Mouse (Mus musculus): ENCODE results near the gene Sln. TPM values are rescaled to one million over a fixed set of nuclear protein-coding genes. Genes with fewer than 3 reads are reported as not detected.
A peak's percentile ranks its signal among the peaks of the same experiment; 100 is the strongest.

Gene Sln
- 0.42 TPM in 1 of 2 replicates, not detected in the other for polyA plus RNA-seq (2016; fragmentation: Nextera tagmentation; extraction: Ambion mirVana)

- Histone ChIP-seq H3K4me3 (replicated peaks) (no peak within 1 kb of the TSS), H3K4me2 (no peak within 1 kb of the TSS), H3K27ac (no peak within 1 kb of the TSS), H3K9me3 (no peaks in the 10 kb centered on the region), H3K4me1 (no peaks in the 10 kb centered on the region), H3K36me3 (replicated peaks) (no peaks in the 10 kb centered on the region), H3K9ac (no peak within 1 kb of the TSS), H3K27me3 (no peaks in the 10 kb centered on the region)
- no peak for ATAC-seq (ENCODE audit: low FRiP score)
- WGBS: 89% methylated on average over 4 of the region's 4 CpGs
These were observed at the start of gene Sln for GRCm38 (mm10) chr9:53849864-53850263. Gene Sln (plus strand): TSS chr9:53850164.

- H3K27ac ChIP-seq: no peak overlapping the region
- WGBS: 99% methylated on average over 7 of the region's 7 CpGs
These were observed 47.0 kb upstream of the Sln start for GRCm38 (mm10) chr9:53802921-53803320.

DNA sequence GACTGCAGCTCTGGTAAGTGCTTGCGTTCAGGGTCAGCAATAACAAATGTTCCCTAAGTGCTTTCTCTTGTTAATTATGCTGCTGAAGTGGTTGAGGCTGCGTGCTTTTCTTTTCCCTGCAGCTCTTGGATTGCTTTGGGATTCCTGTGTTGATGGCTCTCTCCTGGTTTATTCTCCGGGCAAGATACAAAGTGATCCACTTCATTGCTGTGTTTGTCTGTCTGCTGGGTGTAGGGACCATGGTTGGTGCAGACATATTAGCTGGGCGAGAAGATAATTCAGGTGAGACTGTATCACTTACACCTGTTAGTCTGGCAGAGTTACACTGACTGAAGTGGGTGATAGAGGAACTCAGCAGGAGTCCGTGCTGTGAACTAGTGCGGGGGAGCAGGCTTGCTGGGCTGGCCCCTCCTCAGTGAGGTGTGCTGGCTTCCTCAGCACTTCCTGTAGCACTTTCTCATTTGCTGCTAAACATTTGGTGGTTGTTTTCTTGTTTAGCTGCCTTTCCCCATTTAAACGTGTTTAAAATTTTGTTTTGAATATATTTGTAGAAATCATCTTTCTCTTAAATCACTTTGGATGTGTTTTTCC, 43.4 kb upstream of the Sln start:
- no peaks in the 10 kb centered on the region for H3K9me3 ChIP-seq
- 28% methylated on average over 7 of the region's 7 CpGs for WGBS
- no peak overlapping the region for H3K4me2 ChIP-seq
- H3K4me3 ChIP-seq (replicated peaks): no peak overlapping the region
- H3K9ac ChIP-seq: no peak overlapping the region
- no peaks in the 10 kb centered on the region for H3K36me3 ChIP-seq (replicated peaks)
- H3K27ac ChIP-seq: no peak overlapping the region
- no peaks in the 10 kb centered on the region for H3K4me1 ChIP-seq
- ATAC-seq (ENCODE audit: low FRiP score): no peak
- H3K27me3 ChIP-seq: no peaks in the 10 kb centered on the region

More at GRCm38 (mm10) chr9:53802921-53803320, 47.0 kb upstream of the Sln start:
- Histone ChIP-seq H3K36me3 (replicated peaks) (no peaks in the 10 kb centered on the region), H3K27me3 (no peaks in the 10 kb centered on the region), H3K4me2 (no peak overlapping the region), H3K9me3 (no peaks in the 10 kb centered on the region), H3K9ac (no peak overlapping the region), H3K4me3 (replicated peaks) (no peak overlapping the region), H3K4me1 (no peaks in the 10 kb centered on the region)
- ATAC-seq (ENCODE audit: low FRiP score): no peak

GRCm38 (mm10) chr9:53813418-53813817, 36.5 kb upstream of the Sln start:
- ATAC-seq (ENCODE audit: low FRiP score): no peak
- Histone ChIP-seq H3K36me3 (replicated peaks) (no peaks in the 10 kb centered on the region), H3K9ac (no peak overlapping the region), H3K27ac (no peak overlapping the region), H3K9me3 (no peaks in the 10 kb centered on the region), H3K27me3 (no peaks in the 10 kb centered on the region), H3K4me3 (replicated peaks) (no peak overlapping the region), H3K4me1 (no peaks in the 10 kb centered on the region), H3K4me2 (no peak overlapping the region)
- 95% methylated on average over 6 of the region's 6 CpGs for WGBS

- Histone ChIP-seq H3K27ac (no peak overlapping the region), H3K4me2 (no peak overlapping the region), H3K9ac (no peak overlapping the region), H3K4me3 (replicated peaks) (no peak overlapping the region), H3K4me1 (no peaks in the 10 kb centered on the region), H3K36me3 (replicated peaks) (no peaks in the 10 kb centered on the region), H3K9me3 (no peaks in the 10 kb centered on the region), H3K27me3 (no peaks in the 10 kb centered on the region)
- no peak for ATAC-seq (ENCODE audit: low FRiP score)
- 42% methylated on average over 4 of the region's 4 CpGs for WGBS
These were observed 31.2 kb upstream of the Sln start for GRCm38 (mm10) chr9:53818760-53819159.

DNA sequence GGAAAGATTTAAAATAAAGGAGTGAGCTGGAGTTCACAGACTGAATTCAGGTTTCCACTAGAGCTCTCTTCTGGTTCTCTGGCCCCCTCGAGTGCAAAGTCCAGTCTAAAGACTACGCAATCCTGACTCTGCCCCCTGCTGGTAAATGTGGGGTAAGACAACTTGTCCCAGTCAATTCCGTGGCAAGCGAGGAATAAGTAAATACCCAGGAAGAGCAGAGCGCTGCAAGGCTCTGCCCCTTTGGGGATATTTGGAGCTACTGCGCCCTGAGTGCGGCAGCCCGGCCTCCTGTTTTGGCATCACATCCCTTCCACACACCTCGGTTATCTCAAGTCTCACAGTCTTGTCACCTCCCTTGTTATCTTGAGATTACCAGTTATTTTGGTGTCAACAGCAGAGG, 24.6 kb upstream of the Sln start:
- ATAC-seq (ENCODE audit: low FRiP score): no peak
- WGBS: 6% methylated on average over 9 of the region's 9 CpGs
- no peaks in the 10 kb centered on the region for H3K36me3 ChIP-seq (replicated peaks)
- 0 out of 2 replicates have a peak, but pooled peaks cover 4% of the 10 kb centered on the region for H3K4me1 ChIP-seq
- no peak overlapping the region for H3K4me3 ChIP-seq (replicated peaks)
- H3K9me3 ChIP-seq: no peaks in the 10 kb centered on the region
- no peak overlapping the region for H3K27ac ChIP-seq
- H3K4me2 ChIP-seq: no peak overlapping the region
- no peak overlapping the region for H3K9ac ChIP-seq
- no peaks in the 10 kb centered on the region for H3K27me3 ChIP-seq

DNA sequence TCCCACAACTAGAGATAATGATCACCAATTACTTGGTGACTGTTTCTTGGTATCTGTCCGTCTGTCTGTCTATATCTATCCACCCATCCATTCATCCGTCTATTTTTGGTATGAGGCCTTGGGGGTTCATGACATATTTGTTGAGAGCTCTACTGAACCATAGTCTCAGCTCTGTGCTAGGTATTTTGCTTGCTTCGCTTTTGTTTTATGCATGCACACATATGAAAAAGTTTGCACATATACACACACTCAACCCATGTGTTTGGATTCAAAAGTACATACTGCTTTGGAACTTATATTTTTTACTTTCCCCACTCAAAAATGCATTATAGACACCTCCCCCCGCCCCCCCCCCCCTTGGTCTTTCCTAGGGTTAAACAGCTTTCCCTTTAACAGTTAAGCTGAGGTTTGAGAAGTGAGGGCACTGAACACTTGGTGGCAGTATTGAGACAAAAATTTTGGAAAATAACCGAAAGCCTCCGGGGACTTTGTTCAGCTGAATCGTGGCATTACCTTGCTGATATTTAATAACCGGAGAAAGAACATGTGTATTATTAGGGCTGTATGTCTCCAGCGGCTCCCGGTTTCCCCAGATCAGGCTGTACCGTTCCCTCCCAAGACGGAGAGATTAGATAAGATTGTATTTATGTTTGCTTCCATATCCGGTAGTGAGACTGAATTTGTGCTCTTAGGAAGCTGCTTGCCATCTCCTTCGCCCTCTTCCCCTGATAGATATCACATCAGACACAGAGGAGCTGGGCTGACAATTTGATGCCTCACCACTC, 20.7 kb upstream of the Sln start:
- peak overlapping the region; percentile 51; the same call in 1 of the 2 replicates for H3K9ac ChIP-seq
- H3K27me3 ChIP-seq: no peaks in the 10 kb centered on the region
- no peak overlapping the region for H3K27ac ChIP-seq
- no peaks in the 10 kb centered on the region for H3K36me3 ChIP-seq (replicated peaks)
- peak overlapping the region; percentile 55 for H3K4me2 ChIP-seq
- no peaks in the 10 kb centered on the region for H3K9me3 ChIP-seq
- peak; percentile 36; the same call in 1 of the 2 replicates for ATAC-seq (ENCODE audit: low FRiP score)
- peak overlapping the region; percentile 37 for H3K4me3 ChIP-seq (replicated peaks)
- WGBS: 23% methylated on average over 14 of the region's 14 CpGs
- 0 out of 2 replicates have a peak, but pooled peaks cover 4% of the 10 kb centered on the region for H3K4me1 ChIP-seq

- WGBS: 49% methylated on average over 2 of the region's 2 CpGs
- peak overlapping the region; percentile 55 for H3K4me2 ChIP-seq
- H3K36me3 ChIP-seq (replicated peaks): no peaks in the 10 kb centered on the region
- H3K27ac ChIP-seq: no peak overlapping the region
- H3K9me3 ChIP-seq: no peaks in the 10 kb centered on the region
- peak overlapping the region; percentile 37 for H3K4me3 ChIP-seq (replicated peaks)
- H3K4me1 ChIP-seq: 0 out of 2 replicates have a peak, but pooled peaks cover 4% of the 10 kb centered on the region
- H3K9ac ChIP-seq: peak overlapping the region; percentile 51; the same call in 1 of the 2 replicates
- ATAC-seq (ENCODE audit: low FRiP score): peak; percentile 23; the same call in 1 of the 2 replicates
- H3K27me3 ChIP-seq: no peaks in the 10 kb centered on the region
These were observed 20.1 kb upstream of the Sln start for GRCm38 (mm10) chr9:53829866-53830209.

GRCm38 (mm10) chr9:53835039-53835438, 14.9 kb upstream of the Sln start:
- no peak overlapping the region for H3K4me2 ChIP-seq
- 90% methylated on average over 3 of the region's 3 CpGs for WGBS
- H3K27ac ChIP-seq: no peak overlapping the region

DNA sequence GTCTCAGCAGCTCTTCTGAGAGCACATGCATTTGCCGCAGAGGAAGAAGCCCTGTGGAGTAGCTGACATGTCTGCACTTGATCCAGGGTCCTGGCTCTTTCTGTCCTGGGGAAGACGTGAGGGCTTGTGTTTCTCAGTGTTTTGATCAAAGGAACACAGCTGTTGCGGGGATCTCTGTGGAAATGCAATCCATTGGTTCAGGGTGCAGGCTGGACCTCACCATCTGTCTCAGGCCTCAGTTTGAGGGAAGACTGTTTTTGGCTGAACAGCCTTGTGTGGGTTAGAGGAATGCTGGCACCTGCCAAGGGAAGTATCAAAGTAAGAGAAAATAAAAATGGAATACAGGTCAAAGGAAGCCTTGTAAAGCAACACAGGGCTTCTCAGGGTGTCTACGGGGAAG, 14.0 kb upstream of the Sln start:
- ATAC-seq (ENCODE audit: low FRiP score): no peak
- Histone ChIP-seq H3K36me3 (replicated peaks) (no peaks in the 10 kb centered on the region), H3K4me2 (no peak overlapping the region), H3K27ac (no peak overlapping the region), H3K4me1 (no peaks in the 10 kb centered on the region), H3K9me3 (no peaks in the 10 kb centered on the region), H3K9ac (no peak overlapping the region), H3K4me3 (replicated peaks) (no peak overlapping the region), H3K27me3 (no peaks in the 10 kb centered on the region)
- 75% methylated on average over 4 of the region's 4 CpGs for WGBS

More at GRCm38 (mm10) chr9:53835039-53835438, 14.9 kb upstream of the Sln start:
- no peak for ATAC-seq (ENCODE audit: low FRiP score)
- no peaks in the 10 kb centered on the region for H3K27me3 ChIP-seq
- H3K4me1 ChIP-seq: no peaks in the 10 kb centered on the region
- no peaks in the 10 kb centered on the region for H3K9me3 ChIP-seq
- no peak overlapping the region for H3K4me3 ChIP-seq (replicated peaks)
- H3K9ac ChIP-seq: no peak overlapping the region
- no peaks in the 10 kb centered on the region for H3K36me3 ChIP-seq (replicated peaks)

- H3K4me3 ChIP-seq (replicated peaks): no peak overlapping the region
- no peak overlapping the region for H3K27ac ChIP-seq
- no peak overlapping the region for H3K9ac ChIP-seq
- ATAC-seq (ENCODE audit: low FRiP score): no peak
- H3K4me2 ChIP-seq: no peak overlapping the region
- H3K4me1 ChIP-seq: no peaks in the 10 kb centered on the region
- no peaks in the 10 kb centered on the region for H3K27me3 ChIP-seq
- 86% methylated on average over 8 of the region's 8 CpGs for WGBS
- H3K9me3 ChIP-seq: no peaks in the 10 kb centered on the region
- no peaks in the 10 kb centered on the region for H3K36me3 ChIP-seq (replicated peaks)
These were observed 11.1 kb upstream of the Sln start for GRCm38 (mm10) chr9:53838816-53839215.

DNA sequence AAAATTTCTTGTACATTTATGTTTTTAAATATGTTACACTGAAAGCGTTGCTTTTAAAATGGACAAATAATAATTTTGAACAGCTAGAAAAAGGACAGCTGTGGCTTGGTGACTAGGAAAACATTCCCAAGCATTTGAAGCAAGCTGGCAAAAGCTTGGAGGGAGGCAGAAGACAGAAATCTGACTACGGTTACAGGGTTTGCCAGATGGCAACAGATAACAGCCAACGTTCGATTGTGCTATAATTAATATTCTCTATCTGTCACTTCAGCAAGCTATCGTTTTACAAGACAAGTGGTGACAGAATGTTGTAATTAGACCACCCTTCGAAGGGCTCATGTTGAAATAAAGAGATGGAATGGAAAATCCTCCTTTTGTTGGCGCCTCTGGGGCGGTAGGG, 1.4 kb upstream of the Sln start:
- H3K9me3 ChIP-seq: no peaks in the 10 kb centered on the region
- H3K27me3 ChIP-seq: no peaks in the 10 kb centered on the region
- ATAC-seq (ENCODE audit: low FRiP score): no peak
- no peaks in the 10 kb centered on the region for H3K36me3 ChIP-seq (replicated peaks)
- 76% methylated on average over 8 of the region's 8 CpGs for WGBS
- H3K4me1 ChIP-seq: no peaks in the 10 kb centered on the region
- H3K4me2 ChIP-seq: no peak overlapping the region
- no peak overlapping the region for H3K27ac ChIP-seq
- H3K9ac ChIP-seq: no peak overlapping the region
- H3K4me3 ChIP-seq (replicated peaks): no peak overlapping the region

DNA sequence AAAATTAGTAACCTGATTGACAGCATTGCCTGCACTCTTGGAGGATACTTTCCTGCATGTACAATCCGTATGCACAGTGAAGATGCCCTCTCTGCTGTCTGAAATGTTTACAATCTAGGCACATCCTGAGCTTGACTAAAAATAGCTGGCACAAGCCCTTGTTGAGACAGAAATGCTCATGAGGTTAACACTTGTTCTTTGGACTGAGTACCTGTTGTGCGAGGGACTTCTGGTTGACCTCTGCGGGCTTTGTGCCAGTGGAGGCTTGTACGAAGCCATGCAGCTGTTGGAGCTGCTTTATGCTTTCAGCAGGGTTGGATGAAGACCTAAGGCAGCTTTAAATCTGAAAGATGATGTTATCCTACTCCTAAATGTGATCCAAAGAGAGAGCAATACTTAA, 2.2 kb downstream of the Sln start:
- H3K9ac ChIP-seq: no peak overlapping the region
- no peak overlapping the region for H3K4me3 ChIP-seq (replicated peaks)
- no peaks in the 10 kb centered on the region for H3K27me3 ChIP-seq
- H3K27ac ChIP-seq: no peak overlapping the region
- 93% methylated on average over 4 of the region's 4 CpGs for WGBS
- ATAC-seq (ENCODE audit: low FRiP score): no peak
- H3K9me3 ChIP-seq: no peaks in the 10 kb centered on the region
- H3K36me3 ChIP-seq (replicated peaks): no peaks in the 10 kb centered on the region
- H3K4me1 ChIP-seq: no peaks in the 10 kb centered on the region
- H3K4me2 ChIP-seq: no peak overlapping the region

Measured in forebrain, embryonic 12.5 days (tissue).